Mouse (Mus musculus) midbrain, embryonic 13.5 days (tissue): ENCODE data around the gene Tmem106a. TPM values are rescaled to one million over a fixed set of nuclear protein-coding genes. Genes with fewer than 3 reads are reported as not detected.
"Not testable (repeated sequence)": the region's sequence is repeated elsewhere in the genome, so short reads cannot be mapped to it uniquely, and the experiment has no call there.

ENCODE experiments used
- ATAC-seq: fragments of 200-750 bp; cut with Nextera tagmentation; 2 replicates; pipeline ENCODE4 v1.8.0; 2017; ENCODE audit warnings: mild to moderate bottlenecking, moderate TSS enrichment, moderate library complexity
- H3K27ac ChIP-seq: fragments of 300-500 bp; sonication (generic); 2 replicates; pipeline ENCODE4 v1.5.1; 2015; ENCODE audit warnings: inconsistent platforms, mild to moderate bottlenecking, moderate library complexity
- H3K27me3 ChIP-seq: fragments of 300-500 bp; sonication (generic); 2 replicates; pipeline ENCODE4 v1.6.1; 2015; ENCODE audit warnings: mild to moderate bottlenecking, inconsistent platforms
- H3K36me3 ChIP-seq: fragments of 300-500 bp; sonication (generic); 2 replicates; pipeline ENCODE4 v1.6.1; 2015; ENCODE audit warnings: mild to moderate bottlenecking, inconsistent platforms
- H3K4me1 ChIP-seq: fragments of 300-500 bp; sonication (generic); replicated peaks from 2 replicates; pipeline ENCODE4 v1.6.1; 2015; ENCODE audit warnings: inconsistent platforms
- H3K4me2 ChIP-seq: fragments of 300-500 bp; sonication (generic); replicated peaks from 2 replicates; pipeline ENCODE4 v1.6.1; 2015; ENCODE audit warnings: moderate library complexity, mild to moderate bottlenecking, inconsistent platforms
- H3K4me3 ChIP-seq: fragments of 300-500 bp; sonication (generic); replicated peaks from 2 replicates; pipeline ENCODE4 v1.5.1; 2015; ENCODE audit warnings: mild to moderate bottlenecking, inconsistent platforms
- H3K9ac ChIP-seq: fragments of 300-500 bp; sonication (generic); replicated peaks from 2 replicates; pipeline ENCODE4 v1.6.1; 2015; ENCODE audit warnings: mild to moderate bottlenecking, inconsistent platforms
- H3K9me3 ChIP-seq: fragments of 300-500 bp; sonication (generic); 2 replicates; pipeline ENCODE4 v1.6.1; 2016; ENCODE audit warnings: mild to moderate bottlenecking, inconsistent platforms
- WGBS: fragments of 180-500 bp; shearing (Covaris S2); methylation state at CpG from one replicate; pipeline ENCODE4 v1.1.7; 2015; 5-methylcytosine and 5-hydroxymethylcytosine counted together
- polyA plus RNA-seq: library from polyadenylated mRNA; unstranded; fragments of >200 nt; fragmentation: Nextera tagmentation; extraction: Ambion mirVana; gene quantifications from 2 replicates; pipeline ENCODE4 v1.2.1, GENCODE M21; 2015

The Tmem106a gene
- polyA plus RNA-seq, 1 experiment from 2014 or later, result 2.1 TPM

DNA sequence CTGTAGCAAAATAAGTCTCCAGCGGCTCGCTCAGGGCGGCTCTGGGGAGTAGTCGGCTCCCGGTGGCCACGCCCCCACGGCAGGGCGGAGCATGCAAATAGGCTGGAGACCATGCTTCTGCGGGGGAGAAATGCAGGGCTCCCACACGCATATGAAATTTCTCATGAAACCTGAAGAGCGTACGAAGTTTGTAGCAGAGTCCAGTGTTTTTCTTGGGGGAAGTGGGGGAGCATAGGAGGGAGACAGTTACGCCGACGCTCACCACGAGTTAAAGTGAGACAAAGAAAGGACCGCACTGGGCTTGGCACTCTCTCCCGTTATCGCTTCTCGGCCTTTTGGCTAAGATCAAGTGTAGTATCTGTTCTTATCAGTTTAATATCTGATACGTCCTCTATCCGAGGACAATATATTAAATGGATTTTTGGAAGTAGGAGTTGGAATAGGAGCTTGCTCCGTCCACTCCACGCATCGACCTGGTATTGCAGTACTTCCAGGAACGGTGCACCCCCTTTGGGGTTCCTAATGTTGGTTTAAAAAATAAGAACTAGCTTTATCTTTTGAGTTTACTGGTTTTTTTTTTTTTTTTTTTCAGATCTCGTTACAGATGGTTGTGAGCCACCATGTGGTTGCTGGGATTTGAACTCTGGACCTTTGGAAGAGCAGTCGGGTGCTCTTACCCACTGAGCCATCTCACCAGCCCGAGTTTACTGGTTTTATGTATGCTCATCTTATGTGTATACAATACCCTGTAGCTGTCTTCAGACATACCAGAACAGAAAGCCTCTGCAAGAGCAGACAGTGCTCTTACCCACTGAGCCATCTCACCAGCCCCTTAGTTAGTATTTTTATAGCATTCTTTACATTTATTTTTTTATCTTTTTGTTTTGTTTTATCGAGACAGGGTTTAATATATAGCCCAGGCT lies 22.8 kb downstream of the Tmem106a start:
- H3K9ac ChIP-seq, result peak overlapping the region; percentile 59
- not testable (repeated sequence) for H3K4me1 ChIP-seq, H3K9me3 ChIP-seq, H3K27me3 ChIP-seq, H3K36me3 ChIP-seq
- peak overlapping the region; percentile 43 for H3K4me3 ChIP-seq
- peak overlapping the region; percentile 58 for H3K4me2 ChIP-seq
- WGBS, result 2% methylated on average over 30 of the region's 30 CpGs
- peak overlapping the region; percentile 36 for H3K27ac ChIP-seq
- peak; percentile 88 for ATAC-seq

DNA sequence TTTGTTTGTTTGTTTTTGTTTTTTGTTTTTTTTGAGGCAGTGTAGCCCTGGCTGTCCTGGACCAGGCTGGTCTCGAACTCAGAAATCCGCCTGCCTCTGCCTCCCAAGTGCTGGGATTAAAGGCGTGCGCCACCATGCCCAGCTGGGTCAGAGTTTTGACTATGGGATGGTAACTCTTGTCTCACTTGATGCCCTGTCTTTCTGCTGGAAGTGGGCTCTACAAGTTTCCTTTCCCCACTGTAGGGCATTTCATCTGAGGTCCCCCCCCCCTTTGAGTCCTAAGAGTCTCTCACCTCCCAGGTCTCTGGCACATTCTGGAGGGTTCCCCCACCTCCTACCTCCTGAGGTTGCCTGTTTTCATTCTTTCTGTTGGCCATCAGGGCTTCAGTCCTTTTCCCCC lies 25.1 kb downstream of the Tmem106a start:
- H3K36me3 ChIP-seq, H3K27ac ChIP-seq, H3K9ac ChIP-seq, H3K4me1 ChIP-seq, H3K4me2 ChIP-seq, H3K9me3 ChIP-seq, ATAC-seq, H3K27me3 ChIP-seq, H3K4me3 ChIP-seq: not testable (repeated sequence)
- WGBS, result 88% methylated on average over 4 of the region's 4 CpGs

DNA sequence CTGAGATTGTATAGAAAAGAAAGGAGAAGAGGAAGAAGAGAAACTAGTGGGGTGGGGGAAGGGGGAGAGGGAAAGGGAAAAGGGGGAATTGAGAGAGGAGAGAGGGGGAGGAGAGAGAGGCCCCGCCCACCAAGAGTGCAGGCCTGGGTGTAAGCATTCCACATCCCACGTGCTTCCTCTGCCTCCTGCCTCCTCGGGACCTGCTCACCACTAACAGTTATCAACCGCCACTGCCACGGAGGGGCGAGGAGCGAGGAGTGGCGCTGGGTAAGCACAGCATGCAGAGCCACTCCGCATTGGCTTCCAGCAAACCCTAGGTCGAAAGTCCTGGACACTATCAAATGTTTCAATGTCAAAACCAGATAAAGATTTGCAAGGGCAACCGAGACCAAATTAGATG lies 28.4 kb downstream of the Tmem106a start:
- Histone ChIP-seq H3K27me3 (no peaks in the 10 kb centered on the region), H3K27ac (no peak overlapping the region), H3K4me3 (no peak overlapping the region), H3K36me3 (no peaks in the 10 kb centered on the region), H3K4me2 (no peak overlapping the region), H3K9ac (no peak overlapping the region), H3K9me3 (no peaks in the 10 kb centered on the region), H3K4me1 (peaks cover 12% of the 10 kb centered on the region)
- WGBS, result 48% methylated on average over 11 of the region's 11 CpGs
- no peak for ATAC-seq

DNA sequence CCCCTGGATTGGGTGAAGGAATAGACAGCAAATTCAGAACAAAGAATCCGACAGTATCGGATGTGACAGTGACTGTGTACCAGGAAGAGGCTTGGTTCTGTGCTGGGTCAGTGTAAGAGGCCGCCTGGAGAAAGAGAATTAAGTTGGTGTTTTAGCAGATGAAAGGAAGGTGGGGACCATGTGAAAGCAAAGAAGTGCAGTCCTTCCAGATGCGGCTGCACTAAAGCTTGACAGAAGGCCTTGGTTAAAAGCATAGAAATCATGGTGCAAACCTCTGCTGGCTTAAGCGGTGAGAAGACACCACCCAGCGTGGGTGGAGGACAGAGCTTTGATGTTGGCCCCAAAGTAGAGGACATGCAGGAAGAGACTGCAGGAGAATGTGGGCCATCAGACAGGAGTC lies 31.6 kb downstream of the Tmem106a start:
- no peaks in the 10 kb centered on the region for H3K27me3 ChIP-seq
- 72% methylated on average over 6 of the region's 6 CpGs for WGBS
- no peak for ATAC-seq
- no peaks in the 10 kb centered on the region for H3K9me3 ChIP-seq
- no peak overlapping the region for H3K4me3 ChIP-seq
- H3K4me2 ChIP-seq, result no peak overlapping the region
- H3K27ac ChIP-seq, result no peak overlapping the region
- no peaks in the 10 kb centered on the region for H3K36me3 ChIP-seq
- peaks cover 33% of the 10 kb centered on the region for H3K4me1 ChIP-seq
- no peak overlapping the region for H3K9ac ChIP-seq

DNA sequence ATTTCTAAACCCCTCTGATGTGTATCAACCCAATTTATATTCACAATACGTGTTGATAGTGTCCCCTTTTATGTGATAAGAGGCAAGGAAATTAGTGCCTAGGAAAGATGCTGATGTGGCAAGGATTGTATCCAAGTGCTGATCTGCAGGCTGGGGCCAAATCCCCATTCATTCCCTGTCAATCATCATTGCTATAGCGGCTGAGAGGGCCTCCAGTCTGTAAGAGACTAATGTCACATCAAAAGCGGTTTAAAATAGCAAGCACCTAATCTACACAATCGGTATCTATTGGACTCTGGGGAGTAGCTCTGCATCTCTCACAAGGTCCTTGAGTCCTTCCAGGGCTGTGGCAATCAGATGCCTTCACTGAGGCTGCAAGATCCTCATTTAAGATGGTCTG lies 32.1 kb downstream of the Tmem106a start:
- no peaks in the 10 kb centered on the region for H3K9me3 ChIP-seq
- H3K27me3 ChIP-seq, result no peaks in the 10 kb centered on the region
- H3K36me3 ChIP-seq, result no peaks in the 10 kb centered on the region
- 0 out of 2 replicates have a peak overlapping the region, but pooled peaks have one; percentile 14 for H3K9ac ChIP-seq
- 32% methylated on average over 4 of the region's 4 CpGs for WGBS
- H3K4me2 ChIP-seq, result no peak overlapping the region
- no peak overlapping the region for H3K27ac ChIP-seq
- no peak for ATAC-seq
- H3K4me1 ChIP-seq, result peaks cover 35% of the 10 kb centered on the region
- no peak overlapping the region for H3K4me3 ChIP-seq

DNA sequence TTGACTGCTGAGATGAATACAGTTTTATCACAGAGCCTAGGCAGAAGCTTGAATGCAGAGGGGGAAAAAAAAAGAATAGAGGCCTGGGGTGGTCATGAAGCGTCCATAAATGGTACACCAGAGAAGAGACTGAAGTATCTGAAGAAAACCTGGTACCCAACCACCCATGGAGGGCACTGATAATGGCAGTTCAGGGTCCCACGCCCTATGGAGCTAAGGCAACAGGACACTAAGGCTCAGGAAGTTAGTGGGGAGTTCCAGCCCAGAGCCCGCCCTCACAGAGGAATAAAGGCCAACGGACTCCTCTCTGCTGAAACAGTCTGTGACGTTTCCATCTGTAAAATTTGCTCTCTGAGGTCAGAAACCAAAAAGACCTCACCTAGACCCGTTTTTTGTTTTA lies 33.3 kb downstream of the Tmem106a start:
- H3K27me3 ChIP-seq, result no peaks in the 10 kb centered on the region
- peaks cover 35% of the 10 kb centered on the region for H3K4me1 ChIP-seq
- no peaks in the 10 kb centered on the region for H3K36me3 ChIP-seq
- H3K4me3 ChIP-seq, result no peak overlapping the region
- H3K9ac ChIP-seq, result no peak overlapping the region
- no peaks in the 10 kb centered on the region for H3K9me3 ChIP-seq
- H3K27ac ChIP-seq, result no peak overlapping the region
- WGBS, result 88% methylated on average over 6 of the region's 6 CpGs
- H3K4me2 ChIP-seq, result no peak overlapping the region
- ATAC-seq, result no peak

DNA sequence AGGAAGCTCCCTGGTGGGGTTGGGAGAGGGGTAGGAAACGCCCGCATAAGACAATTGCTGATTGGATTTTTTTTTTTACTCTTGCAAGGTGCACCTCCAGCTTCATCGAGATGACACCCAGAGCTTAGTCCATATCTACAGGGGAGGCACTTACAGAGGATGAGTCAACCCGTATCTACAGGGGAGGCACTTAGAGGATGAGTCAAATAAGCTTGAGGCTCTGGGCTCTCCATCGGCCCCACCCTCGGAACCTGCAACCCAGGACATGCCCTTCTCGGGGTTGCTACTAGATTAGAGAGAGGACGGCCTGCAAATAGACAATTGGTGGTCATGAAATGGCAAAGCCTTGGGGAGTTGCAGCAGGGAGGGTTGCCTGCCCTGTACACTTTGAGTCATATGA lies 34.1 kb downstream of the Tmem106a start:
- Histone ChIP-seq H3K4me2 (no peak overlapping the region), H3K9ac (no peak overlapping the region), H3K27me3 (no peaks in the 10 kb centered on the region), H3K4me3 (no peak overlapping the region), H3K4me1 (peaks cover 35% of the 10 kb centered on the region), H3K27ac (no peak overlapping the region), H3K9me3 (no peaks in the 10 kb centered on the region), H3K36me3 (no peaks in the 10 kb centered on the region)
- 91% methylated on average over 8 of the region's 8 CpGs for WGBS
- no peak for ATAC-seq

DNA sequence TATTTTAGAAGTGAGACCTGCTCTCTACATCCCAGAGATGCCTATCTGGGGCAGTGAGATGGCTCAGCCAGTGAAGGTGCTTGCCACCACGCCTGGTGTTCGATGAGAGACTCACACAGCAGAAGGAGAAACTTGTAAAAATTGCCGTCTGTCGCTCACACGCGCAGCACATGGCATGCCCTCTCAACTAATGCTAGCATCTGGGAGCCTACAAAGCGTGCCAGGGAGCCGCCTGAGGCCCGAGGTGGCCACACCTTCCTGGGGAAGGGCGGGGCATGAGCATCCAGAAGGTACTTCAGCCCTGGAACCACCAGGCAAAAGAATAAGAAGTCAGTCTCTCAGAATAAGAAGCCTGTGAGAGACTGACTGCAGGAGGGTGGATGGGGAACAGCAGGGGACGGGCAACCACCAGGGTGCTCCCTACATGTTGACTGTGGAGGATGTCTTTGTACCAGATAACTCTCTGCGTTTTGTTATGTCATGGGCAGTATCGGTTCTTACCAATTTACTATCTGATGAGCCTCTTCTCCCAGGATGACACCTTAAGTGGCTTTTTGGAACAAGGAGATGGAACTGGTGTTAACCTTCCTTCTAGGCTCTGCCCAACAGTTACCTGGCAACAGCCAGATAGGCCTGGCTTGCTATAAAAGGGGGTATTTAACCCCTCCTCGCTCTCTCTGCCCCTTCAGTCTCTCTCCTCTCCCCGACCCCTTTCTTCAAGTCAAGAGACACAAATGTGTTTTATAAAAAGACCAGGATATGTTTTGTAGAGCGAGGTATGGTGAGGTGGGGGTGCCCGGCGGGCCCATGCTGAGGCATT lies 35.1 kb downstream of the Tmem106a start:
- Histone ChIP-seq H3K4me3 (no peak overlapping the region), H3K9ac (peak overlapping the region; percentile 42; the same call in 1 of the 2 replicates), H3K27ac (peak overlapping the region; percentile 37), H3K4me1 (peaks cover 35% of the 10 kb centered on the region), H3K36me3 (no peaks in the 10 kb centered on the region), H3K4me2 (peak overlapping the region; percentile 47), H3K9me3 (no peaks in the 10 kb centered on the region), H3K27me3 (no peaks in the 10 kb centered on the region)
- peak; percentile 57 for ATAC-seq
- 15% methylated on average over 18 of the region's 18 CpGs for WGBS

DNA sequence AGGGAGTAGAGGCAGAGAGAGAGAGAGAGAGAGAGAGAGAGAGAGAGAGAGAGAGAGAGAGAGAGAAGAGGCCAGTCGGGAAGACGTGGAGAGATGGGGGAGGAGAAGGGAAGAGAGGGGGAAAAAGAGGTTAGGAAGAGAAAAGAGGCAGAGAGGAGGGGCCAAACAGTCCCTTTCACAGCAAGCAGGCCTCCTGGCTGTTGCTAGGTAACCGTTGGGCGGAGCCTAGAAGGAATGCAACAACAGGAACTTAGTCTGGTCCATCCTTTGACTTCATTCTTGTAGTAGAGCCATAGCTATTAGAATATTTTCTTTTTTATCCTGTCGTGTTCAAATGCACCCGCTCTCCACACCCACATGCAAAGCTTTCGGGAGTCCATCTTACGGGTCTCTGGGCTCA lies 35.8 kb downstream of the Tmem106a start:
- no peaks in the 10 kb centered on the region for H3K36me3 ChIP-seq
- no peak overlapping the region for H3K4me3 ChIP-seq
- H3K9me3 ChIP-seq, result no peaks in the 10 kb centered on the region
- H3K4me1 ChIP-seq, result peaks cover 35% of the 10 kb centered on the region
- H3K27ac ChIP-seq, result peak overlapping the region; percentile 37
- H3K4me2 ChIP-seq, result peak overlapping the region; percentile 47
- WGBS, result 4% methylated on average over 6 of the region's 8 CpGs
- 0 out of 2 replicates have a peak overlapping the region, but pooled peaks have one; percentile 42 for H3K9ac ChIP-seq
- peak; percentile 55; the same call in 1 of the 2 replicates for ATAC-seq
- H3K27me3 ChIP-seq, result no peaks in the 10 kb centered on the region

DNA sequence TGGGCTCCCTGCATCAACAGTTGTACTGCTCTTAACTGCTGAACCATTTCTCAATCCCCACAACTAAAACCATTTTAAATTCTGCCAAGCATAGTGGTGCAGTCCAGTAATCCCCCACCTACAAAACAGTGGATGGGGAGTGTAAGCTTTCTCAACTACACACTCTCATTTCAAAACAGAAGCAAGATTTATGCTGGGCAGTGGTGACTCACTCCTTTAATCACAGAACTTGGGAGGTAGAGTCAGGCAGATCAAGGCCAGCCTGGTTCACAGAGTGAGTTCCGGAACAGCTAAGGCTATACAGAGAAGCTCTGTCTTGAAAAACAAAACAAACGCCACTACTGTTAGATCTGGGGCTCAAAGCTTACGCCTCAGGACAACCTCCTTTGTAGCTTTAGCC lies 36.6 kb downstream of the Tmem106a start:
- H3K9me3 ChIP-seq, result no peaks in the 10 kb centered on the region
- no peaks in the 10 kb centered on the region for H3K36me3 ChIP-seq
- no peak for ATAC-seq
- no peak overlapping the region for H3K9ac ChIP-seq
- 75% methylated on average over 3 of the region's 3 CpGs for WGBS
- H3K4me2 ChIP-seq, result no peak overlapping the region
- peaks cover 32% of the 10 kb centered on the region for H3K4me1 ChIP-seq
- H3K4me3 ChIP-seq, result no peak overlapping the region
- no peaks in the 10 kb centered on the region for H3K27me3 ChIP-seq
- H3K27ac ChIP-seq, result no peak overlapping the region

DNA sequence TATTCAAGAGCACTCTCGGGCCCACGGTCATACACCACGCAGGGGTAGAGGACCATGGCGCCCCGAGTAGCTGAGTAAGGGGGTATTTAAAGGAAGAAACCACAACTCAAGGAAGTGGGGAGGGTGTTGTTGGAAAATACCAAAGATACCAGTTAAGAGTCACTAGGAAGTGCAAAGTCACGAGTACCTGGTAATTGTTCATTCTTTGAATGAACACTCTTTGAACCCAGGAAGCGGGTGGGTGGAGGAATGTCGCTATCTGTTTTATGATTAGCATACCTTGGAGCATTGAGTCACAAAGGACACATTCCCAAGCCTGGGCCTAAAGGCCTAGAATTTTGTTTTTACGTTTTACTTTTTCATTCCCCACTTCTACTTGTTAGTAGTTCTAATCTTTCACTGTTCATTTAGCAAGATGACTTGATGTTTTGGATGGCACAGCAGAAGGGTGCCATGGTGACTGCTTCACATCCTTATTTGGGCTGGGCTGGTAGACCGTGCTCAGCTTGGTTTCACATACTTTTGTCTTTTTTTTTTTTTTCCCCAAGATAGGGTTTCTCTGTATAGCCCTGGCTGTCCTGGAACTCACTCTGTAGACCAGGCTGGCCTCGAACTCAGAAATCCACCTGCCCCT lies 38.1 kb downstream of the Tmem106a start:
- H3K27ac ChIP-seq, H3K36me3 ChIP-seq, H3K9me3 ChIP-seq, H3K4me2 ChIP-seq, H3K27me3 ChIP-seq, H3K4me3 ChIP-seq, H3K9ac ChIP-seq, ATAC-seq: not testable (repeated sequence)
- 91% methylated on average over 11 of the region's 11 CpGs for WGBS
- peaks cover 23% of the 10 kb centered on the region for H3K4me1 ChIP-seq

DNA sequence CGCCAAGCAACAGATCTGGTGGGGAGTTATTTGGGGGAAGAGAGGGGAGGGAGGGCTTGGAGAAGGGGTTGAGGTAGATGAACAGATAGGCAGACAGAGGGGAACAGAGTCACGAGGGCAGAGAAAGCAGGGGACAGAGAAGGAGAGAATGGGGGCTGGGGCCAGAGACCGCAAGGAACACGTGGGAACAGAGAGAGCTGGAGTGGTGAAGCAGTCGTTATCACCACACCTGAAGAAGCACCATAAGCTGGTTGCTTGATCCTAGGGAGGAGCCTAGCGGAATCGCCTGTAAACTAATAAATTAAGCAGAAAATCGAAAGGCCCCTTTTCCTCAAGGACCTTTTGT lies 44.6 kb downstream of the Tmem106a start:
- Histone ChIP-seq H3K27ac (peak overlapping the region; percentile 90; the same call in 1 of the 2 replicates), H3K9ac (peak overlapping the region; percentile 60), H3K9me3 (no peaks in the 10 kb centered on the region), H3K4me3 (peak overlapping the region; percentile 36), H3K4me2 (peak overlapping the region; percentile 92), H3K36me3 (no peaks in the 10 kb centered on the region), H3K4me1 (peaks cover 16% of the 10 kb centered on the region), H3K27me3 (no peaks in the 10 kb centered on the region)
- WGBS, result 5% methylated on average over 8 of the region's 8 CpGs
- peak; percentile 49 for ATAC-seq
